Mouse (Mus musculus): ENCODE measurements at regions not wholly inside any gene's neighbourhood (a gene's known extent, or its start where the extent isn't known, plus 50 kb on each side); places are given as distances from the start of the nearest gene placed in this dataset.

GRCm38 (mm10) chr13:71239782-71240181 is 398.2 kb upstream of the Adamts16 start:
- TF ChIP-seq RCOR1 (IDR thresholded peaks at IDR 0.05; ENCODE audit: low read depth, low read length) (no peak), CTCF (IDR thresholded peaks at IDR 0.05 in 2 of 3, conservative IDR thresholded peaks at IDR 0.05 in 1 of 3; ENCODE audit: control insufficient read depth in 1 of 3, insufficient read depth in 1 of 3, low read depth in 2 of 3, low read length in 3 of 3, poor library complexity in 1 of 3, severe bottlenecking in 1 of 3) (no peak), MEF2A (IDR thresholded peaks at IDR 0.05; ENCODE audit: extremely low read depth, insufficient replicate concordance, low read depth, low read length, poor library complexity, severe bottlenecking) (no peak), BHLHE40 (IDR thresholded peaks at IDR 0.05; ENCODE audit: borderline replicate concordance, low read depth, low read length) (no peak), JUND (IDR thresholded peaks at IDR 0.05; ENCODE audit: low read depth, low read length) (no peak), POLR2AphosphoS5 (IDR thresholded peaks at IDR 0.05; ENCODE audit: borderline replicate concordance, low read depth, low read length) (no peak), KAT2A (conservative IDR thresholded peaks at IDR 0.05; ENCODE audit: low read depth, low read length) (no peak), RAD21 (IDR thresholded peaks at IDR 0.05; ENCODE audit: low read depth, low read length) (no peak), POLR2A (IDR thresholded peaks at IDR 0.05; ENCODE audit: control insufficient read depth in 1 of 2, insufficient read depth in 1 of 2, low read depth in 1 of 2, low read length in 2 of 2, poor library complexity in 1 of 2) (no peak), MAX (IDR thresholded peaks at IDR 0.05; ENCODE audit: low read length) (no peak), E2F4 (IDR thresholded peaks at IDR 0.05; ENCODE audit: borderline replicate concordance, low read depth, low read length) (no peak), ELF1 (IDR thresholded peaks at IDR 0.05; ENCODE audit: low read depth, low read length) (no peak), GATA1 (IDR thresholded peaks at IDR 0.05; ENCODE audit: low read depth, low read length) (no peak)
